Mouse (Mus musculus) intestine, embryonic 14.5 days (tissue): ENCODE results near the gene Cd9. TPM values are rescaled to one million over a fixed set of nuclear protein-coding genes. Genes with fewer than 3 reads are reported as not detected.
A peak's percentile ranks its signal among the peaks of the same experiment; 100 is the strongest.
"Not testable (repeated sequence)": the region's sequence is repeated elsewhere in the genome, so short reads cannot be mapped to it uniquely, and the experiment has no call there.

ENCODE experiments used
- ATAC-seq: fragments of 200-750 bp; cut with Nextera tagmentation; replicated peaks from 2 replicates; pipeline ENCODE4 v1.8.0; 2017; ENCODE audit warnings: low read depth, moderate number of reproducible peaks, moderate TSS enrichment, moderate library complexity; ENCODE audit not compliant: low FRiP score, low TSS enrichment
- DNase-seq: peaks from one replicate; pipeline ENCODE4 v3.0.0-alpha.2; 2018; ENCODE audit warnings: low spot score
- H3K27ac ChIP-seq: fragments of 300-500 bp; sonication (generic); 2 replicates; pipeline ENCODE4 v1.5.1; 2014; ENCODE audit warnings: low read depth, mild to moderate bottlenecking, control low read depth
- H3K27me3 ChIP-seq: fragments of 300-500 bp; sonication (generic); replicated peaks from 2 replicates; pipeline ENCODE4 v1.6.1; 2014; ENCODE audit warnings: low read length, control low read depth; ENCODE audit not compliant: control insufficient read depth, insufficient read depth
- H3K36me3 ChIP-seq: fragments of 300-500 bp; sonication (generic); 2 replicates; pipeline ENCODE4 v1.6.1; 2014; ENCODE audit warnings: low read length, control low read depth; ENCODE audit not compliant: control insufficient read depth, insufficient read depth
- H3K4me1 ChIP-seq: fragments of 300-500 bp; sonication (generic); replicated peaks from 2 replicates; pipeline ENCODE4 v1.6.1; 2014; ENCODE audit warnings: low read length, control low read depth, mixed read lengths; ENCODE audit not compliant: control insufficient read depth, insufficient read depth
- H3K4me2 ChIP-seq: fragments of 300-500 bp; sonication (generic); 2 replicates; pipeline ENCODE4 v1.6.1; 2014; ENCODE audit warnings: low read length
- H3K4me3 ChIP-seq: fragments of 300-500 bp; sonication (generic); 2 replicates; pipeline ENCODE4 v1.5.1; 2014; ENCODE audit warnings: low read depth, low read length, control low read depth, mixed read lengths
- H3K9ac ChIP-seq: fragments of 300-500 bp; sonication (generic); 2 replicates; pipeline ENCODE4 v1.6.1; 2014; ENCODE audit warnings: mild to moderate bottlenecking, low read length
- H3K9me3 ChIP-seq: fragments of 300-500 bp; sonication (generic); 2 replicates; pipeline ENCODE4 v1.6.1; 2016; ENCODE audit warnings: low read length, control low read depth; ENCODE audit not compliant: control insufficient read depth
- WGBS: fragments of 180-500 bp; shearing (Covaris S2); extraction: QIAGEN DNeasy Blood & Tissue Kit; methylation state at CpG from one replicate; pipeline ENCODE4 v1.1.7; 2014; 5-methylcytosine and 5-hydroxymethylcytosine counted together
- polyA plus RNA-seq: library from polyadenylated mRNA; unstranded; fragments of >200 nt; fragmentation: Nextera tagmentation; extraction: Ambion mirVana; gene quantifications from 2 replicates; pipeline ENCODE4 v1.2.1, GENCODE M21; 2014

Gene Cd9
- polyA plus RNA-seq, 1 experiment from 2014 or later: 162 TPM

- no peak for DNase-seq
- 61% methylated on average over 6 of the region's 6 CpGs for WGBS
- H3K4me2 ChIP-seq: peak overlapping the region; percentile 83
- peaks cover 13% of the 10 kb centered on the region; the same call in 1 of the 2 replicates for H3K27me3 ChIP-seq
- H3K36me3 ChIP-seq: no peaks in the 10 kb centered on the region
- H3K4me1 ChIP-seq: peaks cover 7% of the 10 kb centered on the region
- no peak overlapping the region for H3K9ac ChIP-seq
- H3K9me3 ChIP-seq: no peaks in the 10 kb centered on the region
- no peak overlapping the region for H3K27ac ChIP-seq
- no peak for ATAC-seq
- H3K4me3 ChIP-seq: peak overlapping the region; percentile 65
These were observed 1.9 kb downstream of the Cd9 start for GRCm38 (mm10) chr6:125492664-125493063.

GRCm38 (mm10) chr6:125492033-125492432 is 2.6 kb downstream of the Cd9 start:
- no peaks in the 10 kb centered on the region for H3K9me3 ChIP-seq
- H3K27me3 ChIP-seq: peaks cover 13% of the 10 kb centered on the region; the same call in 1 of the 2 replicates
- no peaks in the 10 kb centered on the region for H3K36me3 ChIP-seq
- H3K4me2 ChIP-seq: peak overlapping the region; percentile 83
- peaks cover 7% of the 10 kb centered on the region for H3K4me1 ChIP-seq
- no peak overlapping the region for H3K27ac ChIP-seq
- ATAC-seq (no peak), DNase-seq (no peak)
- no peak overlapping the region for H3K9ac ChIP-seq
- WGBS: 67% methylated on average over 9 of the region's 9 CpGs
- peak overlapping the region; percentile 65; the same call in 1 of the 2 replicates for H3K4me3 ChIP-seq

- Histone ChIP-seq H3K4me2 (peak overlapping the region; percentile 2; the same call in 1 of the 2 replicates), H3K9me3 (no peaks in the 10 kb centered on the region), H3K9ac (no peak overlapping the region), H3K36me3 (no peaks in the 10 kb centered on the region), H3K27ac (no peak overlapping the region), H3K27me3 (peaks cover 13% of the 10 kb centered on the region; the same call in 1 of the 2 replicates), H3K4me1 (peaks cover 7% of the 10 kb centered on the region), H3K4me3 (no peak overlapping the region)
- 76% methylated on average over 10 of the region's 10 CpGs for WGBS
- DNase-seq (no peak), ATAC-seq (no peak)
These were observed 3.2 kb downstream of the Cd9 start for GRCm38 (mm10) chr6:125491393-125491792.

GRCm38 (mm10) chr6:125489881-125490559 is 4.6 kb downstream of the Cd9 start:
- Histone ChIP-seq H3K27ac (no peak overlapping the region), H3K4me1 (peaks cover 12% of the 10 kb centered on the region), H3K9ac (no peak overlapping the region), H3K36me3 (no peaks in the 10 kb centered on the region), H3K4me2 (no peak overlapping the region), H3K9me3 (no peaks in the 10 kb centered on the region), H3K4me3 (no peak overlapping the region), H3K27me3 (peaks cover 13% of the 10 kb centered on the region; the same call in 1 of the 2 replicates)
- DNase-seq (no peak), ATAC-seq (no peak)
- WGBS: 81% methylated on average over 11 of the region's 11 CpGs

GRCm38 (mm10) chr6:125485589-125485988 is 9.0 kb downstream of the Cd9 start:
- no peak overlapping the region for H3K9ac ChIP-seq
- WGBS: 28% methylated on average over 4 of the region's 4 CpGs
- no peak overlapping the region for H3K27ac ChIP-seq
- H3K4me2 ChIP-seq: no peak overlapping the region
- H3K4me3 ChIP-seq: no peak overlapping the region
- H3K9me3 ChIP-seq: no peaks in the 10 kb centered on the region
- no peak for DNase-seq
- H3K36me3 ChIP-seq: no peaks in the 10 kb centered on the region
- ATAC-seq: no peak
- H3K27me3 ChIP-seq: no peaks in the 10 kb centered on the region
- H3K4me1 ChIP-seq: peaks cover 33% of the 10 kb centered on the region

- no peaks in the 10 kb centered on the region for H3K9me3 ChIP-seq
- peaks cover 37% of the 10 kb centered on the region for H3K4me1 ChIP-seq
These were observed 9.9 kb downstream of the Cd9 start for GRCm38 (mm10) chr6:125484721-125485120.

GRCm38 (mm10) chr6:125484313-125484660 is 10.3 kb downstream of the Cd9 start:
- not testable (repeated sequence) for H3K4me2 ChIP-seq, DNase-seq, ATAC-seq, H3K9ac ChIP-seq, H3K36me3 ChIP-seq, H3K4me3 ChIP-seq, H3K9me3 ChIP-seq, H3K27me3 ChIP-seq, H3K27ac ChIP-seq
- peaks cover 37% of the 10 kb centered on the region for H3K4me1 ChIP-seq
- 94% methylated on average over 10 of the region's 10 CpGs for WGBS

More at GRCm38 (mm10) chr6:125484721-125485120, 9.9 kb downstream of the Cd9 start:
- Histone ChIP-seq H3K4me2 (no peak overlapping the region), H3K9ac (no peak overlapping the region), H3K4me3 (no peak overlapping the region), H3K36me3 (no peaks in the 10 kb centered on the region), H3K27ac (no peak overlapping the region), H3K27me3 (no peaks in the 10 kb centered on the region)
- 88% methylated on average over 2 of the region's 2 CpGs for WGBS
- DNase-seq: no peak
- ATAC-seq: no peak

- Histone ChIP-seq H3K36me3 (no peaks in the 10 kb centered on the region), H3K27ac (no peak overlapping the region), H3K4me2 (no peak overlapping the region), H3K9ac (no peak overlapping the region), H3K27me3 (no peaks in the 10 kb centered on the region), H3K4me3 (no peak overlapping the region), H3K4me1 (peaks cover 37% of the 10 kb centered on the region), H3K9me3 (no peaks in the 10 kb centered on the region)
- DNase-seq (no peak), ATAC-seq (no peak)
- WGBS: 79% methylated on average over 12 of the region's 12 CpGs
These were observed 10.9 kb downstream of the Cd9 start for GRCm38 (mm10) chr6:125483515-125484312.
